Mouse (Mus musculus): Measurements from ENCODE around the gene Rnls.

DNA sequence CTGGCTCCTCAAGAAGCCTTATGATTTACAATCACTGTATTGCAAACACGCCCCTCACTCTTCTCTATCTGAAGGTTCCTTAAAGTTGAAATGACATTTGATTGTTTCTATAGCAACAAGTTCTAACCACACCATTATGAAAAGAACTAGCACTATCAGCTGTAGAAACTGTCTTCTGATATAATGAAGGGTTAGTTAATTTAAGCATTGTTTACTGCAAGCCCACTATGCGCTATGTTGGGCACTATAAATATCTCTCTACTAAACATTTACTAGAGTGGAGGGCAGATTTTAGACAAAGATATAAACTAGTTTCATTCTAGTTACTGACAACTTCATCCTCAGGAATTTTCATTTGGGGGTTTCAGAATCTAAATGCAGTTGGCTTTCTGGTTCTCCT, 182.4 kb downstream of the Rnls start:
- TF ChIP-seq CTCF (IDR thresholded peaks at IDR 0.05; ENCODE audit: insufficient read depth, low read depth, low read length) (no peak), POLR2A (IDR thresholded peaks at IDR 0.05; ENCODE audit: insufficient read depth, low read depth, low read length) (no peak)

Data from olfactory bulb, adult 2 months (tissue).